Mouse (Mus musculus) urinary bladder, postnatal 25 days (tissue): ENCODE measurements around the gene Sirt1.

ENCODE experiments used
- DNase-seq: peaks from one replicate; pipeline ENCODE4 v3.0.0; 2022; ENCODE audit warnings: low spot score

The Sirt1 gene

DNA sequence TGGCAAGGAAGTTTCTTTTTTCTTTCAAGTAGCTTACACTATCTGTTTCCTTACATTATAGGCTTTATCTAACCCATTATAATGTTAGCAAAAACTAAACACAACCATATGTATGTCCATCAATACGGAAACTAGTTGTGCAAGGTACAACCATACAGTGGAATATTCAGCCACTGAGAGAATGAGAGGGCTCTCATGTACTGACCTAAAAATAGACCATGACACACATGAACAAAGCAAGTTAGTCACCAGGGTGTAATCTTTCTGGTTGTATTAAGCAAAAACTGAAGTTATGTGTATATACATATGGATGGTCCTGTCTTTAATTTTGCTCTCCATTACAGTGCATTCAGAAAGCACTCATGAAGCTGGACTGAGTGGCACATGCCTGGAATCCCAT is 54.4 kb downstream of the Sirt1 start:
- no peak for DNase-seq

DNA sequence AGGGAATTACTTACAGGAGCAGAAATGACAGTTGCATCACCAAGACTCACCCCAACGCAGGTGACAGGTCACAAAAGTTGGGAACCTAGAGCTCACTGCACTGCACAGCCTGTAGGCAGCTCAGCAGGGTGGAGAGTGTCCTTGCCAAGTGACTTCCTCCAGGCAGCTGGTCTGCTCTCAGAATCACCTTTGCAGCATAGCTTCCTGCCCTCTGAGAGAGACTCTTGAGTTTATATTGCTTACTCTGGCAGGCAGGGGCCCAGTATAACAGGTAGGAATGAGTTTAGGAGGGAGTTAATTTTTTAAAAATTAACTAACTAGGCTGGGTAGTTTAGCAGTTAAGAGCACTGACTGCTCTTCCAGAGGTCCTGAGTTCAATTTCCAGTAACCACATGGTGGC is 67.8 kb downstream of the Sirt1 start:
- DNase-seq, result no peak

DNA sequence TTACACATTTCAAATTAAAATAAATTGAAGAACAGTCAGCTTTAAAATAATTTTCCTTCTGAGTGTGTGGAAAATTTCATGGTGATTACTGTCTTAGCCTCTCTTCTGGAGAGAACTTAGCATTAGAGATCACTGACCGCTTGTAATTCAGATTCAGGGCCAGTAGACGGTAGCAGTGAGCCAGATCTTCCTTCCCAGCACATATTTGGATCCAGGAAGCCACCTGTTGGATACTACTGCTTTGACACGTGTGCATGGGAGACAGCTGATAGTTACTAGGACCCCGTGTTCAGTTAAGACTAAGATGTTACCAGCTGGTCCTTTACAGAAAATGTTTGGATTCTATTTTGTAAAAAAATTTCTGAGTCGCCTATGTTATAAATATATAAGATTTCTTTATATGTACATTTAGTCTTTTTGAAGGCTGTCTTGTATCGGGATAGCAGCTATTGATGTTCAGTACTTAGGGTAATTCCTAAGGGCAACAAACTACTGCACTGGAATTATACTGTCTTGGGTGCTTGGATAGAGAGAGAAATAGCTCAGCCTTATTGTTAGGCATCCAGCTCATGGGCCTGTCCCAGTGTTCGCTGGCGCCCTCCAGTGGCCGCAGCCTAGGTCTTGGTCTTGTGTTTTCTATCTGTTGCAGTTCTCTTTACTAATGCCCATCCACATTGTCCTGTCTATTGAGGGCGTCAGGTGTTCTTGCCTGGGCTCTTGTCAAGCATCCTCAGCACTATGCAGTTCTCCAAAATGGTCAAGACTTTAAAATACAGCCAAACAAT is 72.7 kb downstream of the Sirt1 start:
- peak; percentile 78 for DNase-seq

DNA sequence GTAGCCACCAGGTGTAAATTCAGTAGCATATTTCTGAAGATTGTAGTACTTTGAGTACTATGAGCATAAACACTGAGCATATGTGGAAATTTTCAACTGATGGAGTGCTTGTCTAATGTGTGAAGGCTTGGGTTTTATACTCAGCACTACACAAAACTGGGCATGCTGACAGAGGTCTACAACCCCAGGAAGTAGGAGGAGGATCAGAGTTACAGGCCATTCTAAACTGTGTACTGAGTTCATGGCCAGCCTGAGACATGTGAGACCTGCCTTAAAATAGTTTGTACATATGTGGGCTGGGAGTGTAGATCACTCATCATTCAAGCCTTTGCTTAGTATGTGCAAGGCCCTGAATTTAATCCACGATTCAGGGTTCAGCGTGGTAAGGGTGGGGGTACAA is 79.1 kb downstream of the Sirt1 start:
- DNase-seq, result no peak

DNA sequence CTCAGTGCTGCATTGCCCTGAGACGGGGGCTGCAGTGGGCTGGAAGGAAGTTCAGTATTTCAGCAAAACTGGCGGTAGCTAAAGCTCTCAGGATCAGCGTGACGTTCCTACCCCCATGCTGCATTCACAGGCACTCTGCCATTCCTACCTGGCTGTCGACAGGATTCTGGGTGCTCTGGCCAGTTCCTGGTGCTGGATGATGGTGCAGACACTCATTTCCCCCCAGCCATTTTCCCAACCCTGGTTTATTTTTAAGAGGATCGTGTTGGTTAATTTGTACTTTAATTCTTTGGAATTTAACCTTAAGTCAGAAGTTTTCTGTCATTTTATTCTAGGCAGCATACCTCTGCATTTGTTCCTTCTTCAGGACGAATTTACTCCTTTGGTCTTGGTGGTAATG is 98.7 kb downstream of the Sirt1 start:
- DNase-seq, result no peak

DNA sequence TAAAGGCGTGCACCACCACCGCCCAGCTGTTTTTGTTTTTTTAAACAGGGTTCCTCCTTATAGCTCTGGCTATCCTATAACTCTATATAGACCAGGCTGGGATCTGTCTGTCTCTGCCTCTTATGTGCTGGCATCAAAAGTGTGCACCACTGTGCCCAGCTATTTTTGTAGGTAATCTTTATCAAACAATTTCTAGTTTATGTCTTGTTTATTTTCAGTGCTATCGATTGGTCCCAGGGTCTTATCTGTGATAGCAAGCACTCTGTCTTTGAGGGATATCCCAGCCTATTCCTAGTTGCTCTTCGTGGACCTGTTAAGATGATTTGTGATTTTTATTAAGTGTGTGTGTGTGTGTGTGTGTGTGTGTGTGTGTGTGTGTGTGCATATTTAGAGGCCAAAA is 99.1 kb downstream of the Sirt1 start:
- DNase-seq, result no peak

DNA sequence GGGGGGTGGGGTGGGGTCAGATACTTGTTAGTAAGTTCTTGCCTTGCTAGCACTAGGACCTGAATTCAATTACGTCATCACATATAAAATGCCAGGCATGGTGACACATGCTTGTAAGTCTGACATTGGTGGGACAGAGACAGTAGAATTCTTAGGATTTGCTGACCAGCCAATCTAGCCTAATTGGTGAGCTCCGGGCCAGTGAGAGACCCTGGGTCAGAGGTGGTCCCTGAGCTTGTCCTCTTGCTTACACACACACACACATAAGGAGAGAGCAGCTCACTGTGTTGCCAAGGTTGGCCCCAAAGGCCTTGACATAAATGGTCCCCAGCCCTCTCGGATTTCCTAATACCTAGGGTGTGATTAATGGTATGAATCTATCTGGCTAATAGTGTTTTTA is 101.7 kb downstream of the Sirt1 start:
- no peak for DNase-seq

DNA sequence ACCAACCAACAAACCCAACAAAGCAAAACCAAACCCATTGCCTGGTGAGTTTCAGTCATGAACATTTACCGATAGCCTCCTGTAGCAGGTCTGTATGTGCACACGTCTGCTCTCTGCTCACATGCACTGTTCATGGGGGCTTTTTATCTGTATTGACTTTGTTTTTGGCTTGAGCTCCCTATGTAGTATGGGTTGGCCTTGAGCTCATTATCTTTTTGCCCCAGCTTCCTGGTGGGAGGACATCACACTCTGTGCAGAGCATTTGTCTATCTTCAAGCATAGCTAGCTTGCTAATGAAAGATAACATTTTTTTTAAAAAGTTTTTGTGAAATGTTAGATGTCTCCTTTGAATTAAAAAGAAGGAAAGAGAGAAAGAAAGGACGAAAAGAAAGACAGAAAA is 104.5 kb downstream of the Sirt1 start:
- no peak for DNase-seq

DNA sequence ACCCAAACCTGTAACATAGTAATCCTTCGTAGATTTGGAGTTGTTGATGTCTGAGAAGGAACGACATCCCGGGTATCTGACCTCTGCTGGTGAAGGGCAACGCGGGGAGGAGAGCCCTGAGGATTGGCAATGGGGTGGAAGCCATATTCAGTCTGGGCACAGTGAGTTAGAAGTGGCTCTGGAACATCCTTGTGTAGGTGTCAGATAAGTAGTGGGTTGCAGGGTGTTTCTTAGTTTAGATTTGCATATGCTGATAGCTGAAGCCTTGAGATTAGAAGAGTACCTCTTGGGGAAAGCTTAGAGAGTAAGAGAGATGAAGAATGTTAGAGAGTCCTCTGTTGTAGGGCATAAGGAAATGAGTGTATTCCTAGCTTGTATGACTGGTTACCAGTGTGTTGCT is 108.6 kb downstream of the Sirt1 start:
- DNase-seq, result no peak

DNA sequence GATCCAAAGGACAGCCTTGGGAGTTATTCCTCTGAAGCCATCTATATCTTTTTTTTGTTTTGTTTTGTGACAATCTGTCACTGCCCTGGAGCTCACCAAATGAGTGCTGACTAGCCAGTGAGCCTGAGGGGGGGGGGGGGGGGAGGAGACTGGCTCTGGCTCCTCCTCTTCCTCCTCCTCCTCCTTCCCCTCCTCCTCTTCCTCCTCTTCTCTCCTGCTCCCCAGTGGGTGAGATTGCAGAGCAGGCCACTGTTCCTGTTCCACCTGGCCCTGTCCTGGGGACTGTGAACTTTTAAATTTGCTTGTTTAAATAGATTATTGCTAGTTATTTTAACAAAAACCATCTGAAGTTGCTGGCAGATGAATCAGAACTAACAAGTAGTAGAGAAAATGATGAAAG is 109.1 kb downstream of the Sirt1 start:
- DNase-seq, result no peak
